Mouse (Mus musculus): ENCODE results near the gene Ube3c.

GRCm38 (mm10) chr5:29721159-29721558, 152.1 kb downstream of the Ube3c start:
- no peak for TF ChIP-seq CTCF (IDR thresholded peaks at IDR 0.05; ENCODE audit: low read depth, low read length)
- TF ChIP-seq GATA1 (IDR thresholded peaks at IDR 0.05; ENCODE audit: borderline replicate concordance, low read length) = no peak
- no peak for TF ChIP-seq TAL1 (conservative IDR thresholded peaks at IDR 0.05; ENCODE audit: low read depth, low read length)
- TF ChIP-seq GATA2 (IDR thresholded peaks at IDR 0.05; ENCODE audit: borderline replicate concordance, low read depth, low read length) = no peak
- no peak for TF ChIP-seq POLR2AphosphoS5 (IDR thresholded peaks at IDR 0.05; ENCODE audit: insufficient replicate concordance, low read depth, low read length)
